Mouse (Mus musculus) telencephalon, adult 2 months (tissue): ENCODE measurements around the gene Galnt16.
A peak's percentile ranks its signal among the peaks of the same experiment; 100 is the strongest.

Experiments used
- DNase-seq: peaks from one replicate; pipeline ENCODE4 v3.0.0-alpha.2; 2011; ENCODE audit warnings: low read depth, low spot score

Gene Galnt16

DNA sequence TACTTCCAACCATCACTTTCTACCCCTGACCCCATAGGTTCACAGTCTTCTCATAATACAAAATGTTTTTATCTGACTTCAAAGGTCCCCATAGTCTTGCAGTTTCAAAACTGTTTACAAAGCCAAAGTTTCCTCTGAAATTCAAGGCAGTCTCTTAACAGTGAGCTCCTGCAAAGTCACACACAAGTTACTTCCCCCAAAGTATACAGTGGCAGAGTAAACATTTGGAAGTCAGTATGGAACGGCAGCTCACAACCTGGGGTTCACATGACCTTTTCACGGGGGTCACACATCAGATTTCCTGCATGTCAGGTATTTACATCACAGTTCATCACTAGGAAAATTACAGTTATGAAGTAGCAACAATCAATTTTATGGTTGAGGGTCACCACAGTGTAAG is 145.9 kb downstream of the Galnt16 start:
- no peak for DNase-seq

DNA sequence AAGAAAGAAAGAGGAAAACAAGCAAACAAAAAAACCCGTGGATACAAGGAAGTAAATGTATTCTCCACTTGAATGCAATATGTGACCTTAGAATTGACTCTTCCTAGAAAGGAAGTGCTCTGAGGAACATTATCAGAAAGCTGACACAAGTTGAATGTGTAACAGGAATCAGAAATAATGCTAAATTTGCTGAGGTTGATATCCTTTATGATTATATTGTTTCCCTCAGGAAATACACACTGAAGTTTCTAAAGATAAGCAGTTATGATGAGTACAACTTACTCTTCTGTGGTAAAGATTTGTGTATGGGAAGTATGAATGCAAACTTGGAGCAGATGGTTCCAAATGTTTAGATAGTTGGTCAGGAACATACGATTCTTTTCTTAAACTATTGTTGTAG is 150.3 kb downstream of the Galnt16 start:
- DNase-seq = no peak

DNA sequence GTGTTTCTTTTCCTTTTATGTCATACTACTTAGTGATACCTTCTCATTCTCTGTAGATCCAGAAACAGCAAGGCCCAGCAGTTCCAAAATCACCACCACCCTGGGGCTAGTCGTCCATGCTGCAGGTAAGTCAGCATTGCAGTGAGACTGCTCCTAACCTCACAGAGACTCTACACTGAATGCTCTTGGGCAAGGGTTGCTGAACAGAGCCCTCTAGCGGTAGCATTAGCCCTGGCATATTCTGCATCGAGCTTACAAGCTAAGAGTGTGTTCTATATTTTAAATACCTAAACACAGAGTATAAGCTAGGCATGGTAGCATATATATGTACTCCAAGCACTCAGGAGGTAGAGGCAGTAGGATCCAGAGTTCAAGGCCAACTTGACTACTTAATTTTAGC is 155.1 kb downstream of the Galnt16 start:
- peak; percentile 41 for DNase-seq
